Mouse (Mus musculus): ENCODE data around the gene Smpx.

DNA sequence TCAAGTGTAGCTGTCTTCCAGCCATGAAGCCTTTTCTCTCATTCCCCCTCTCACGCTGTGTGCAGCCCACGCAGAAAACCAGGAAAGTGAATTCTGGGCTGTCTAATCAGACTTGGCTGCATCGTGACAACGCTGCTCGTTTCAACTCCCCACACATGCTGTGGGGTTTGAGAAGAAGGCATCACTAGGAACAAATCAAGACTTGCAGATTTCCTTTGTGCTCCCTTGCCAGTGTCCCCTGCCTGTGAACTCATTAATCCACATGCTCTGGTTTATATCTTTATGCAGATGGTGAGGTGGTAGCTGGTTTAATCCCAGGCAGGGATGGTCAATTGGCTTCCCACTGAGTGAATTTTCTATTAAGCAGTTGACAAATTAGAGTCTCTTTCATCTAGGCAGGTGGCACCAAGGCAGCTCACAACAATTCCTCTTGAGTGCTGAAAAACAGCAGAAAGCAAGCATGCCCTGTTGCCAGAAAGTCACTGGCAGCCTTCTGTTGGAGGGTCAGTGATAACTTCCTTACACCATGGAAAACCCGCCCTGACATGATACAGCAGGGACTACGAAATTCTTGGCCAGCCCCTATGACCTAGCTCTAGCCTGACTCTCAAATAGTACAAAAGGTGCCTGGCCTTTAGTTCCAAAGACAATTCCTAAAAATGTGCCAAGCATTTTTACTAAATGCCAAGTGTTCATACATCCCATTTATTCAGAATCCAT is 32.1 kb downstream of the Smpx start:
- TF ChIP-seq CTCF (IDR thresholded peaks at IDR 0.05; ENCODE audit: low read depth, low read length): no peak
- no peak for TF ChIP-seq POLR2A (IDR thresholded peaks at IDR 0.05; ENCODE audit: extremely low read depth, insufficient read depth, low read length)

Measured in liver, adult 2 months (tissue).